Mouse (Mus musculus) liver, embryonic 14.5 days (tissue): ENCODE measurements around the gene Ly6g6c.

Source experiments
- CTCF ChIP-seq: IDR thresholded peaks from 2 replicates; pipeline ENCODE4 v1.5.1; 2016; ENCODE audit warnings: antibody characterized with exemption, low read depth, control low read depth
- EP300 ChIP-seq: IDR thresholded peaks from 2 replicates; pipeline ENCODE4 v1.6.1; 2016; ENCODE audit warnings: antibody characterized with exemption, low read depth

GRCm38 (mm10) chr17:35019894-35020293, 45.3 kb upstream of the Ly6g6c start:
- TF ChIP-seq CTCF (no peak), EP300 (no peak)
